ENCODE assay signal across 29 mouse cellular contexts in genomic region chr6:87736923-87737322, GRCm38 (mm10). TPM values are rescaled to one million over a fixed set of nuclear protein-coding genes. Genes with fewer than 3 reads are reported as not detected.
"Had no signal": no experiment of that assay in that cellular context is flagged by ENCODE, and none has a peak within 500 bp of the region (broad histone marks: within the 10 kb centered on the region; RNA-seq: fewer than 3 reads in every experiment).

No protein-coding gene starts in this region.

- H3K36me3 ChIP-seq: heart, embryonic 13.5 days; heart, embryonic 15.5 days; hindbrain, embryonic 12.5 days; limb, embryonic 10.5 days; limb, embryonic 12.5 days; liver, embryonic 13.5 days; liver, embryonic 15.5 days had no signal

- H3K27ac ChIP-seq: heart, adult 2 months; heart, embryonic 13.5 days; heart, embryonic 15.5 days; hindbrain, embryonic 14.5 days; left cerebral cortex, adult 2 months; limb, embryonic 12.5 days; liver, embryonic 13.5 days; liver, embryonic 15.5 days had no signal

- H3K9me3 ChIP-seq: heart, embryonic 13.5 days; heart, embryonic 15.5 days; hindbrain, embryonic 12.5 days; limb, embryonic 10.5 days; limb, embryonic 12.5 days; liver, embryonic 13.5 days; liver, embryonic 15.5 days had no signal

- H3K4me2 ChIP-seq: heart, embryonic 11.5 days; heart, embryonic 13.5 days; heart, embryonic 15.5 days; hindbrain, embryonic 12.5 days; hindbrain, embryonic 14.5 days; limb, embryonic 12.5 days; liver, embryonic 11.5 days; liver, embryonic 13.5 days; liver, embryonic 15.5 days had no signal

- H3K9ac ChIP-seq: heart, embryonic 13.5 days; heart, embryonic 15.5 days; hindbrain, embryonic 12.5 days; hindbrain, embryonic 14.5 days; limb, embryonic 12.5 days; liver, embryonic 13.5 days; liver, embryonic 15.5 days had no signal

- ATAC-seq: hindbrain, embryonic 16.5 days; intestine, embryonic 16.5 days had no signal

- H3K4me3 ChIP-seq: heart, adult 2 months; heart, embryonic 13.5 days; heart, embryonic 15.5 days; hindbrain, embryonic 12.5 days; left cerebral cortex, adult 2 months; limb, embryonic 10.5 days; limb, embryonic 12.5 days; liver, embryonic 13.5 days; liver, embryonic 15.5 days had no signal

- DNase-seq: gastrocnemius, postnatal 14 days; gastrocnemius, postnatal 36 days; heart, adult 11 months; heart, adult 2 months; heart, postnatal 14 days; heart, postnatal 36 days; kidney, adult 11 months; kidney, adult 2 months; kidney, postnatal 10 days; kidney, postnatal 25 days; kidney, postnatal 4 days; layer of hippocampus, adult 9-11 months; layer of hippocampus, postnatal 36 days; liver; liver, embryonic 13.5 days had no signal

RNA-seq across cellular contexts. Expression of gene Efcc1, which starts 6.3 kb away (rescaled TPM):
- polyA plus RNA-seq: heart, embryonic 11.5 days had no signal

RNA-seq across cellular contexts. Expression of gene Gp9, which starts 40.9 kb away (rescaled TPM):
- total RNA-seq: gastrocnemius, adult 18-20 months; gastrocnemius, adult 8-10 months; gastrocnemius, postnatal 14 days; gastrocnemius, postnatal 36 days had no signal
